Mouse (Mus musculus): ENCODE measurements around the gene Gm45261. TPM values are rescaled to one million over a fixed set of nuclear protein-coding genes. Genes with fewer than 3 reads are reported as not detected.

The Gm45261 gene
- not detected for polyA plus RNA-seq (2014; fragmentation: Illumina TruSeq; extraction: RNeasy Lipid Tissue Mini Kit (QIAGEN cat#74804))

DNA sequence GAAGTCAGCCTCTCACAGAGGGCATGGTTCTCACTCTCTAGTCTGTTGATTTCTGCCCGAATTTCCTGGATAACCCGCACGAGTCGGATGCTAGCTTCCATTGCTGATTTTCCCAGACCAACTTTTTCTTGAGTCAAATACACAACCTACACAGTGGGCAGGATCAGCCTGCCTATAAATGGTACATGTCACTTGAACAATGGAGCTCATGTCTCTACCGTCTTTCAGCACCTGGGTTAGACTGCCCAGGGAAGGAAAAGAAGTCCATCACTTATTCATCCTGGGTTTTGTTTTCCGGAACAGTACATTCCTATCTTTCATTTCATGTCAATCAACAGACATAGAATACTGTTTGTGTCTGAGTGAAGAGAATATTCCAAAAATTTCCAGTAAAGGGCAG, at the start of gene Gm45261:
Gene Gm45261 (minus strand): TSS at position 101 of the 400 bp plus-strand sequence.

Other genes with a start within 250 kb of the Gm45261 start
- gene Fam124b, start 243.0 kb downstream of the Gm45261 start, polyA plus RNA-seq (2014; fragmentation: Illumina TruSeq; extraction: RNeasy Lipid Tissue Mini Kit (QIAGEN cat#74804)) = 1.3 TPM
- gene Cul3, start 121.0 kb downstream of the Gm45261 start, polyA plus RNA-seq (2014; fragmentation: Illumina TruSeq; extraction: RNeasy Lipid Tissue Mini Kit (QIAGEN cat#74804)) = 588 TPM

Data from ovary, adult 10 weeks (tissue).